Mouse (Mus musculus) forebrain, embryonic 13.5 days (tissue): ENCODE results near the gene 1700019D03Rik. TPM values are rescaled to one million over a fixed set of nuclear protein-coding genes. Genes with fewer than 3 reads are reported as not detected.

ENCODE experiments used
- polyA plus RNA-seq: library from polyadenylated mRNA; unstranded; fragments of >200 nt; fragmentation: Nextera tagmentation; extraction: Ambion mirVana; gene quantifications from 2 replicates; pipeline ENCODE4 v1.2.1, GENCODE M21; 2015

1700019D03Rik gene
- polyA plus RNA-seq, 1 experiment from 2014 or later: 2.2 TPM

Other genes starting within 250 kb of the 1700019D03Rik start
- 13.5 and 18.3 TPM in 2 replicates for gene Inpp1, start 202.5 kb downstream of the 1700019D03Rik start, polyA plus RNA-seq
- gene Hibch, start 175.2 kb downstream of the 1700019D03Rik start, polyA plus RNA-seq: 23.9 and 25.1 TPM in 2 replicates
- gene Mstn, start 41.5 kb upstream of the 1700019D03Rik start, polyA plus RNA-seq: 0.19 and 0.28 TPM in 2 replicates
- not detected in 2 replicates for gene 1700019A02Rik, start 167.5 kb upstream of the 1700019D03Rik start, polyA plus RNA-seq